Mouse (Mus musculus) embryonic facial prominence, embryonic 14.5 days (tissue): ENCODE measurements around the gene Gcc2. TPM values are rescaled to one million over a fixed set of nuclear protein-coding genes. Genes with fewer than 3 reads are reported as not detected.

Experiments
- polyA plus RNA-seq: library from polyadenylated mRNA; unstranded; fragments of >200 nt; fragmentation: Nextera tagmentation; extraction: Ambion mirVana; gene quantifications from 2 replicates; pipeline ENCODE4 v1.2.1, GENCODE M21; 2014

Gene Gcc2
- polyA plus RNA-seq, 1 experiment from 2014 or later, result 44.5 TPM

Other genes starting within 250 kb of the Gcc2 start
- gene AW822073, start 30.6 kb upstream of the Gcc2 start, polyA plus RNA-seq, result not detected in 2 replicates
- gene Duxf3, start 22.8 kb upstream of the Gcc2 start, polyA plus RNA-seq, result not detected in 2 replicates
- not detected in 2 replicates for gene Gm4981, start 18.8 kb upstream of the Gcc2 start, polyA plus RNA-seq
- gene Lims1, start 68.0 kb downstream of the Gcc2 start, polyA plus RNA-seq, result 121 and 135 TPM in 2 replicates
- 29.3 and 29.9 TPM in 2 replicates for gene Ranbp2, start 191.4 kb downstream of the Gcc2 start, polyA plus RNA-seq
- gene Ccdc138, start 242.5 kb downstream of the Gcc2 start, polyA plus RNA-seq, result 5.8 and 6.5 TPM in 2 replicates